Mouse (Mus musculus): Measurements from ENCODE around the gene Gldc. TPM values are rescaled to one million over a fixed set of nuclear protein-coding genes. Genes with fewer than 3 reads are reported as not detected.

Gldc gene
- polyA plus RNA-seq, 1 experiment, result 74.2 TPM

GRCm38 (mm10) chr19:30174074-30174670 lies 1.1 kb downstream of the Gldc start:
- Histone ChIP-seq H3K4me1 (ENCODE audit: control insufficient read depth, insufficient read depth, low read length) (peaks cover 2% of the 10 kb centered on the region; the same call in 1 of the 2 replicates), H3K36me3 (ENCODE audit: control insufficient read depth, insufficient read depth, low read length) (no peaks in the 10 kb centered on the region), H3K27ac (ENCODE audit: insufficient read depth, low read depth, low read length) (no peak overlapping the region), H3K27me3 (replicated peaks; ENCODE audit: control insufficient read depth, insufficient read depth, low read length) (no peaks in the 10 kb centered on the region), H3K4me3 (ENCODE audit: insufficient read depth, low read depth, low read length) (peak overlapping the region; percentile 47)
- DNase-seq, result peak; percentile 33
- TF ChIP-seq POLR2A (IDR thresholded peaks at IDR 0.05; ENCODE audit: low read depth, low read length) (no peak), CTCF (conservative IDR thresholded peaks at IDR 0.05; ENCODE audit: insufficient read depth, insufficient read length, low read depth, low read length) (no peak)
- 31% methylated on average over 15 of the region's 15 CpGs for WGBS

GRCm38 (mm10) chr19:30171346-30172055 lies 3.7 kb downstream of the Gldc start:
- peaks cover 9% of the 10 kb centered on the region; the same call in 1 of the 2 replicates for H3K4me1 ChIP-seq (ENCODE audit: control insufficient read depth, insufficient read depth, low read length)
- peak; percentile 51 for DNase-seq
- H3K4me3 ChIP-seq (ENCODE audit: insufficient read depth, low read depth, low read length), result no peak overlapping the region
- no peaks in the 10 kb centered on the region for H3K36me3 ChIP-seq (ENCODE audit: control insufficient read depth, insufficient read depth, low read length)
- TF ChIP-seq CTCF (conservative IDR thresholded peaks at IDR 0.05; ENCODE audit: insufficient read depth, insufficient read length, low read depth, low read length) (no peak), POLR2A (IDR thresholded peaks at IDR 0.05; ENCODE audit: low read depth, low read length) (no peak)
- H3K27me3 ChIP-seq (replicated peaks; ENCODE audit: control insufficient read depth, insufficient read depth, low read length), result no peaks in the 10 kb centered on the region
- WGBS, result 78% methylated on average over 8 of the region's 8 CpGs
- peak overlapping the region; percentile 81 for H3K27ac ChIP-seq (ENCODE audit: insufficient read depth, low read depth, low read length)

GRCm38 (mm10) chr19:30170319-30170718 lies 4.9 kb downstream of the Gldc start:
- WGBS, result 45% methylated on average over 6 of the region's 6 CpGs
- TF ChIP-seq CTCF (conservative IDR thresholded peaks at IDR 0.05; ENCODE audit: insufficient read depth, insufficient read length, low read depth, low read length), result no peak
- no peak for TF ChIP-seq POLR2A (IDR thresholded peaks at IDR 0.05; ENCODE audit: low read depth, low read length)
- H3K27ac ChIP-seq (ENCODE audit: insufficient read depth, low read depth, low read length), result peak overlapping the region; percentile 2; the same call in 1 of the 2 replicates
- no peak overlapping the region for H3K4me3 ChIP-seq (ENCODE audit: insufficient read depth, low read depth, low read length)
- H3K36me3 ChIP-seq (ENCODE audit: control insufficient read depth, insufficient read depth, low read length), result no peaks in the 10 kb centered on the region
- no peaks in the 10 kb centered on the region for H3K27me3 ChIP-seq (replicated peaks; ENCODE audit: control insufficient read depth, insufficient read depth, low read length)
- H3K4me1 ChIP-seq (ENCODE audit: control insufficient read depth, insufficient read depth, low read length), result peaks cover 14% of the 10 kb centered on the region; the same call in 1 of the 2 replicates
- DNase-seq, result peak; percentile 82

GRCm38 (mm10) chr19:30166801-30167505 lies 8.3 kb downstream of the Gldc start:
- H3K36me3 ChIP-seq (ENCODE audit: control insufficient read depth, insufficient read depth, low read length), result no peaks in the 10 kb centered on the region
- WGBS, result 67% methylated on average over 20 of the region's 20 CpGs
- no peaks in the 10 kb centered on the region for H3K27me3 ChIP-seq (replicated peaks; ENCODE audit: control insufficient read depth, insufficient read depth, low read length)
- TF ChIP-seq POLR2A (IDR thresholded peaks at IDR 0.05; ENCODE audit: low read depth, low read length) (no peak), CTCF (conservative IDR thresholded peaks at IDR 0.05; ENCODE audit: insufficient read depth, insufficient read length, low read depth, low read length) (0 out of 2 replicates have a peak, but pooled peaks have one; percentile 20)
- peak overlapping the region; percentile 40; the same call in 1 of the 2 replicates for H3K27ac ChIP-seq (ENCODE audit: insufficient read depth, low read depth, low read length)
- no peak overlapping the region for H3K4me3 ChIP-seq (ENCODE audit: insufficient read depth, low read depth, low read length)
- peak; percentile 92 for DNase-seq
- H3K4me1 ChIP-seq (ENCODE audit: control insufficient read depth, insufficient read depth, low read length), result peaks cover 25% of the 10 kb centered on the region; the same call in 1 of the 2 replicates

GRCm38 (mm10) chr19:30164228-30164627 lies 11.0 kb downstream of the Gldc start:
- H3K27me3 ChIP-seq (replicated peaks; ENCODE audit: control insufficient read depth, insufficient read depth, low read length), result no peaks in the 10 kb centered on the region
- 76% methylated on average over 2 of the region's 2 CpGs for WGBS

GRCm38 (mm10) chr19:30162808-30163207 lies 12.4 kb downstream of the Gldc start:
- WGBS, result 37% methylated on average over 5 of the region's 5 CpGs
- Histone ChIP-seq H3K36me3 (ENCODE audit: control insufficient read depth, insufficient read depth, low read length) (no peaks in the 10 kb centered on the region), H3K27me3 (replicated peaks; ENCODE audit: control insufficient read depth, insufficient read depth, low read length) (no peaks in the 10 kb centered on the region), H3K4me3 (ENCODE audit: insufficient read depth, low read depth, low read length) (no peak overlapping the region), H3K4me1 (ENCODE audit: control insufficient read depth, insufficient read depth, low read length) (peaks cover 22% of the 10 kb centered on the region; the same call in 1 of the 2 replicates), H3K27ac (ENCODE audit: insufficient read depth, low read depth, low read length) (peak overlapping the region; percentile 51)
- DNase-seq, result peak; percentile 91
- TF ChIP-seq POLR2A (IDR thresholded peaks at IDR 0.05; ENCODE audit: low read depth, low read length) (no peak), CTCF (conservative IDR thresholded peaks at IDR 0.05; ENCODE audit: insufficient read depth, insufficient read length, low read depth, low read length) (peak; percentile 14; the same call in 1 of the 2 replicates)

More at GRCm38 (mm10) chr19:30164228-30164627, 11.0 kb downstream of the Gldc start:
- Histone ChIP-seq H3K4me3 (ENCODE audit: insufficient read depth, low read depth, low read length) (no peak overlapping the region), H3K27ac (ENCODE audit: insufficient read depth, low read depth, low read length) (no peak overlapping the region), H3K4me1 (ENCODE audit: control insufficient read depth, insufficient read depth, low read length) (peaks cover 23% of the 10 kb centered on the region; the same call in 1 of the 2 replicates), H3K36me3 (ENCODE audit: control insufficient read depth, insufficient read depth, low read length) (no peaks in the 10 kb centered on the region)
- no peak for DNase-seq
- TF ChIP-seq CTCF (conservative IDR thresholded peaks at IDR 0.05; ENCODE audit: insufficient read depth, insufficient read length, low read depth, low read length) (no peak), POLR2A (IDR thresholded peaks at IDR 0.05; ENCODE audit: low read depth, low read length) (no peak)
